Mouse (Mus musculus): Measurements from ENCODE around the gene Zc3h4. TPM values are rescaled to one million over a fixed set of nuclear protein-coding genes. Genes with fewer than 3 reads are reported as not detected.
"Not testable (repeated sequence)": the region's sequence is repeated elsewhere in the genome, so short reads cannot be mapped to it uniquely, and the experiment has no call there.

Zc3h4 gene
- polyA plus RNA-seq, 1 experiment from 2014 or later, result 5.2 TPM

GRCm38 (mm10) chr7:16376505-16376904 is 24.2 kb upstream of the Zc3h4 start:
- ATAC-seq (peak; percentile 68), DNase-seq (peak; percentile 67)
- no peaks in the 10 kb centered on the region for H3K9me3 ChIP-seq (ENCODE audit: low read length)
- TF ChIP-seq EP300 (IDR thresholded peaks at IDR 0.05; ENCODE audit: low read depth) (no peak), CTCF (IDR thresholded peaks at IDR 0.05; ENCODE audit: low read depth) (peak; percentile 78)
- no peaks in the 10 kb centered on the region for H3K4me1 ChIP-seq (ENCODE audit: insufficient read depth)
- no peak overlapping the region for H3K4me2 ChIP-seq (ENCODE audit: low read depth, low read length)
- peaks cover 47% of the 10 kb centered on the region for H3K36me3 ChIP-seq (replicated peaks; ENCODE audit: insufficient read depth, low read length)
- no peak overlapping the region for H3K4me3 ChIP-seq (ENCODE audit: low read depth, low read length)
- 90% methylated on average over 1 of the region's 1 CpGs for WGBS (ENCODE audit: insufficient replicate concordance)
- no peak overlapping the region for H3K27ac ChIP-seq (ENCODE audit: low read depth)
- no peak overlapping the region for H3K9ac ChIP-seq (replicated peaks)
- H3K27me3 ChIP-seq (ENCODE audit: insufficient read depth, low read length), result no peaks in the 10 kb centered on the region

GRCm38 (mm10) chr7:16387160-16388041 is 13.3 kb upstream of the Zc3h4 start, which contains the start of gene Sae1:
Sae1 (minus strand) TSS chr7:16387806.
- under 1% methylated on average over 58 of the region's 58 CpGs for WGBS (ENCODE audit: insufficient replicate concordance)
- H3K9ac ChIP-seq (replicated peaks), result peak within 1 kb of the TSS; percentile 89
- H3K27ac ChIP-seq (ENCODE audit: low read depth), result peak within 1 kb of the TSS; percentile 70
- H3K9me3 ChIP-seq (ENCODE audit: low read length), result no peaks in the 10 kb centered on the region
- peak; percentile 99 for ATAC-seq
- H3K36me3 ChIP-seq (replicated peaks; ENCODE audit: insufficient read depth, low read length), result no peaks in the 10 kb centered on the region
- no peaks in the 10 kb centered on the region for H3K27me3 ChIP-seq (ENCODE audit: insufficient read depth, low read length)
- TF ChIP-seq EP300 (IDR thresholded peaks at IDR 0.05; ENCODE audit: low read depth) (no peak), CTCF (IDR thresholded peaks at IDR 0.05; ENCODE audit: low read depth) (no peak)
- peak within 1 kb of the TSS; percentile 93 for H3K4me2 ChIP-seq (ENCODE audit: low read depth, low read length)
- peak within 1 kb of the TSS; percentile 82 for H3K4me3 ChIP-seq (ENCODE audit: low read depth, low read length)
- peak; percentile 95 for DNase-seq
- peaks cover 16% of the 10 kb centered on the region for H3K4me1 ChIP-seq (ENCODE audit: insufficient read depth)

GRCm38 (mm10) chr7:16389942-16390341 is 10.8 kb upstream of the Zc3h4 start:
- WGBS (ENCODE audit: insufficient replicate concordance), result 82% methylated on average over 2 of the region's 2 CpGs
- H3K9me3 ChIP-seq (ENCODE audit: low read length); DNase-seq; H3K27ac ChIP-seq (ENCODE audit: low read depth); H3K9ac ChIP-seq (replicated peaks); H3K4me3 ChIP-seq (ENCODE audit: low read depth, low read length); H3K27me3 ChIP-seq (ENCODE audit: insufficient read depth, low read length); ATAC-seq; H3K4me2 ChIP-seq (ENCODE audit: low read depth, low read length); H3K36me3 ChIP-seq (replicated peaks; ENCODE audit: insufficient read depth, low read length): not testable (repeated sequence)
- peaks cover 16% of the 10 kb centered on the region for H3K4me1 ChIP-seq (ENCODE audit: insufficient read depth)

- DNase-seq, result no peak
- WGBS (ENCODE audit: insufficient replicate concordance), result 54% methylated on average over 4 of the region's 4 CpGs
- Histone ChIP-seq H3K9me3 (ENCODE audit: low read length) (no peaks in the 10 kb centered on the region), H3K4me1 (ENCODE audit: insufficient read depth) (peaks cover 3% of the 10 kb centered on the region; the same call in 1 of the 2 replicates), H3K36me3 (replicated peaks; ENCODE audit: insufficient read depth, low read length) (no peaks in the 10 kb centered on the region), H3K4me2 (ENCODE audit: low read depth, low read length) (no peak overlapping the region), H3K27ac (ENCODE audit: low read depth) (no peak overlapping the region), H3K4me3 (ENCODE audit: low read depth, low read length) (no peak overlapping the region), H3K27me3 (ENCODE audit: insufficient read depth, low read length) (no peaks in the 10 kb centered on the region), H3K9ac (replicated peaks) (no peak overlapping the region)
- no peak for ATAC-seq
- TF ChIP-seq CTCF (IDR thresholded peaks at IDR 0.05; ENCODE audit: low read depth) (no peak), EP300 (IDR thresholded peaks at IDR 0.05; ENCODE audit: low read depth) (no peak)
Measured at GRCm38 (mm10) chr7:16392923-16393322, 7.8 kb upstream of the Zc3h4 start.

- 0% methylated on average over 2 of the region's 2 CpGs for WGBS (ENCODE audit: insufficient replicate concordance)
- TF ChIP-seq CTCF (IDR thresholded peaks at IDR 0.05; ENCODE audit: low read depth) (peak; percentile 85), EP300 (IDR thresholded peaks at IDR 0.05; ENCODE audit: low read depth) (no peak)
- Histone ChIP-seq H3K4me2 (ENCODE audit: low read depth, low read length) (no peak overlapping the region), H3K4me1 (ENCODE audit: insufficient read depth) (peaks cover 8% of the 10 kb centered on the region), H3K36me3 (replicated peaks; ENCODE audit: insufficient read depth, low read length) (no peaks in the 10 kb centered on the region), H3K9me3 (ENCODE audit: low read length) (no peaks in the 10 kb centered on the region), H3K4me3 (ENCODE audit: low read depth, low read length) (no peak overlapping the region), H3K9ac (replicated peaks) (no peak overlapping the region), H3K27ac (ENCODE audit: low read depth) (no peak overlapping the region), H3K27me3 (ENCODE audit: insufficient read depth, low read length) (no peaks in the 10 kb centered on the region)
- no peak for DNase-seq
- no peak for ATAC-seq
Measured at GRCm38 (mm10) chr7:16395944-16396343, 4.8 kb upstream of the Zc3h4 start.

- Histone ChIP-seq H3K4me1 (ENCODE audit: insufficient read depth) (peaks cover 8% of the 10 kb centered on the region), H3K27ac (ENCODE audit: low read depth) (no peak overlapping the region), H3K4me3 (ENCODE audit: low read depth, low read length) (no peak overlapping the region), H3K9ac (replicated peaks) (no peak overlapping the region), H3K36me3 (replicated peaks; ENCODE audit: insufficient read depth, low read length) (0 out of 2 replicates have a peak, but pooled peaks cover under 1% of the 10 kb centered on the region), H3K27me3 (ENCODE audit: insufficient read depth, low read length) (no peaks in the 10 kb centered on the region), H3K4me2 (ENCODE audit: low read depth, low read length) (no peak overlapping the region), H3K9me3 (ENCODE audit: low read length) (no peaks in the 10 kb centered on the region)
- DNase-seq (no peak), ATAC-seq (no peak)
- 59% methylated on average over 4 of the region's 4 CpGs for WGBS (ENCODE audit: insufficient replicate concordance)
- TF ChIP-seq CTCF (IDR thresholded peaks at IDR 0.05; ENCODE audit: low read depth) (no peak), EP300 (IDR thresholded peaks at IDR 0.05; ENCODE audit: low read depth) (no peak)
Measured at GRCm38 (mm10) chr7:16397465-16397864, 3.2 kb upstream of the Zc3h4 start.

All from liver, postnatal 0 days (tissue).